Mouse (Mus musculus): ENCODE results near the gene Mgat5.

Mgat5 gene

DNA sequence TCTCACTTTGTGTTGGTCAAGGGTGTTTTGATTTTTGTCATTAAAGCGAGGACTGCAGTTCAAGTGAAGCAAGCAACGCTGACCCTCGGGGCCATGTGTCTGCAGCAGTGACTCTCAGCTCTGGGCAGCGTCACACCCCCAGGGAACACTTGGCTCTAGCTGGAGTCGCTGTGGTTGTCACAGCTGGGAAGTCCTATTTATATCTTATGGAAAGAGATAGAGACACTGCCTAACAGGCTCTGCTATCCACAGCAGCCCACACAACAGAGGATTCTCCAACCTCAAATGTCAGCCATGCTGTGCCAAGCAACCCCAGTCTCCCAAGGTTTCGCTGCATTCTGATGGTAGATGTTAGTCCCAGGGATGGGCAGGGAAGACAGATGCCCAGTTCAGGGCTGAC is 125.0 kb downstream of the Mgat5 start:
- no peak for DNase-seq (ENCODE audit: low read depth in 1 of 2, low spot score in 2 of 2)

GRCm38 (mm10) chr1:127337740-127338139 is 132.9 kb downstream of the Mgat5 start:
- no peak for DNase-seq (ENCODE audit: low read depth in 1 of 2, low spot score in 2 of 2)

GRCm38 (mm10) chr1:127338833-127339487 is 134.1 kb downstream of the Mgat5 start:
- DNase-seq (ENCODE audit: low read depth in 1 of 2, low spot score in 2 of 2) = no peak

- DNase-seq (ENCODE audit: low read depth in 1 of 2, low spot score in 2 of 2) = no peak
Observed at GRCm38 (mm10) chr1:127340296-127340695, 135.5 kb downstream of the Mgat5 start.

GRCm38 (mm10) chr1:127344913-127345312 is 140.1 kb downstream of the Mgat5 start:
- no peak for DNase-seq (ENCODE audit: low read depth in 1 of 2, low spot score in 2 of 2)

DNA sequence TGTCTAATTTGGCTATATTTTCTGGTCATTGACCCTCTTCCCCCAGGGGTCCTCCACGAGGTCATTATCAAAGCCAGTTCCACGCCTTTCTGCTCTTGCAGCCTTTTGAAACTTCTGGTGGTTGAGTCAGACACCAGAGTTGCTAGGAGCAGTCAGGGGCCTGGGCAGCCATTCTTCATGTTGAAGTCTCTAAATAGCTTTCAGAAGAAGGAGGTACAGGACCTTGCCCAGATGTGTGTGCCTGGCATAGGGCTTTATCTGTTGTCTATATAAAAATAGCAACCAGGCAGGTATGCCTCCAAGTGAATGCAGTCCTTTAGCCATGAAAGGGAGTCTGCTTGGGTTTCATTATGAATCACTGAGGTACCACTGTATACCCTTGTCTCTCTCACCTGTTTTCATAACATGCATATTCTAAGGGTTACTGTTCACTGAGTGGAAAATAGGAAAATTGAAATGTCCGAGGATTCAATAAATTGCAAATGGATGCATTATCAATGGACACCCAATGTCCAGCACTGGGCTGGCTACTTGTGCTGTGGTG is 141.9 kb downstream of the Mgat5 start:
- DNase-seq (ENCODE audit: low read depth in 1 of 2, low spot score in 2 of 2) = no peak

- DNase-seq (ENCODE audit: low read depth in 1 of 2, low spot score in 2 of 2) = no peak
Observed at GRCm38 (mm10) chr1:127347878-127348620, 143.2 kb downstream of the Mgat5 start.

DNA sequence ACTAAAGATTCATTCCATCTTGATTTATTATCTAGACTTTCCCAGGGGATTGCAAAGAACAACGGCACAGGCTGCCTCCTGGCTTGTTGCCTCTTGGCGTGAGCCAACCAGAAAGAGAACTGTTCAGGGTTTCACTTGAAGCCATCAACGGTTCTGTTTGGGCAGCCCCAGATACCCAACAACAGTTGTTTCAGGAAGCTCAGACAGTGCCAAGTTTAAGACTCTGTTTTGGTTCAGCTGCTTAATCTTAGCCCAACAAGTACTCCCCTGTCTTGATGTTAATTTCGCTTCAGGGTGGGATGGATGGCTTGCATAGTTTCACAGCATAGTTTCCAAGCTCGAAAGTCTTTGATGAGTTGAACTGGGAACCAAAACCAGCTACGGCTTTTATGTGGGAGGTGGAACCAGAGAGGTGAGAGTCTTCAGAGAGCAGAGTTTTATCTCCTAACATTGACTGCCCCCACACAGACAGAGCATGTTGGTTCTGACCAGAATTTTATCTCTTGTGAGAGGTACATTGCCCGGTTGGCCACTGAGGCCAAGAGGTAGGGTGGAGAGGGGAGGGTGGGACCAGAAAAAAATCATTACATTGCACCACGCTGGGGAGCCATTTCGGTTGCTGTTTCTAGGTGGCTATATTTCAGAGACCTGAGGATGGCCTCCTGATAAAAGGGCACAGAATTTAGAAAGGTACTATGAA is 144.0 kb downstream of the Mgat5 start:
- DNase-seq (ENCODE audit: low read depth in 1 of 2, low spot score in 2 of 2) = no peak

DNA sequence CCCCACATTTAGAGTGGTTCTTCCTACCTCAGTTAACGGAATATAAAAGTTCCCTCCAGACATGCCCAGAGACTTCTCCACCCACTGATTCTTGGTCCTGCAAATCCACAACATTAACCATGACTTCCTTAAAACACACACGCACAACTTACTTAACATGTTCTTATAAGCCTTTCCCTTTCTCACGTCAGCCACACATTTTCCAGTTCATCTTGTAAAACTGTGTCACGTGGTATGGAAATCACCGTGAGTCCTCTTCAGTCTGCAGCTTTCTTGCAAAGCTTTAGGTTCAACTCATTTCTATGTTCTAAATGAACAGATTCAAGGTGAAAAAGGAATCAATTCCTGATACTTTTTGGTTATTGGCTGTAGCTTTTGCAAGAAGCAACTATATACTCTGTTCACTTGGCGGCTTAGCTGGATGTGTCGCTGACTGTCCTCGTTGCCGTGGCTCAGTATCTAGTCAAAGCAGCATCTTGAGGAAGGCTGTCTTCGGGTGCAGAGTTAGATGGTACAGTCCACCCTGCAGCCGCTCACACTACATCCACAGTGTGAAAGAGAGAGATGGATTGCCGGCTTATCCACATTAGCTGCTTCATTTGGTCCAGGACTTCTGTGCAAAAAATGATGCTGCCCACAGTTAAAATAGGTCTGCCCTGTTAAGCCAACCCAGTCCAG is 146.7 kb downstream of the Mgat5 start:
- DNase-seq (ENCODE audit: low read depth in 1 of 2, low spot score in 2 of 2) = no peak

DNA sequence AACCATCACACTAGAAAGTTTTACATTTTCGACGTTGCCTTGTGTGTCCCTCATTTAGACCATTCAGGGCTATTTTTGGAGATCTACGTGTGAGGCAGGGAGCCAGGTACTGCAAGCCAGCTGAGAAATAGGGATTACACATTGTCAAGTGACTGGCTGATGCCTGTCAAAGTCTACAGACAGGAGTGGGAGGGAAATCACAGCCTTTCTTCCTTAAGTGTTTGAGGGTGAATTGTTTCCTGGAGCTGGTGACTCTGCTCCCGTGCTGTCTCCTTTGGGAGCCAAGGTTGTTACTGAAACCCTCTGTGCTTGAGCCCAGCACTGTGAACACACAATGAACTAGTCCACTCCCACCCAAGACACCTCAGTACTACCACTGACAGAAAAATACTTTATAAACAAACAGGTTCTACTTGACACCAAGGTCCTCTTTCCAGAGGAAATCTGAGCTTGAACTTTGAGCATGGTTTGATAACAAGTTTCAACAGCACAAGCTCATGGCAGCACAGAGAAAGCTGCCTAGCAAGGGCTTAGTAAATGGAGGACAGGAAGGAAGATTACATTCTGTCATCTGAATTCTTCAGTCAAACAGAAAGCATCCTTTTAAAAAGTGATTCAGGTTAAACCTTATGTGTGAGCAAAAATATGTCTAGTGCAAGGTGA is 147.4 kb downstream of the Mgat5 start:
- no peak for DNase-seq (ENCODE audit: low read depth in 1 of 2, low spot score in 2 of 2)

- no peak for DNase-seq (ENCODE audit: low read depth in 1 of 2, low spot score in 2 of 2)
Observed at GRCm38 (mm10) chr1:127353408-127353807, 148.6 kb downstream of the Mgat5 start.

DNA sequence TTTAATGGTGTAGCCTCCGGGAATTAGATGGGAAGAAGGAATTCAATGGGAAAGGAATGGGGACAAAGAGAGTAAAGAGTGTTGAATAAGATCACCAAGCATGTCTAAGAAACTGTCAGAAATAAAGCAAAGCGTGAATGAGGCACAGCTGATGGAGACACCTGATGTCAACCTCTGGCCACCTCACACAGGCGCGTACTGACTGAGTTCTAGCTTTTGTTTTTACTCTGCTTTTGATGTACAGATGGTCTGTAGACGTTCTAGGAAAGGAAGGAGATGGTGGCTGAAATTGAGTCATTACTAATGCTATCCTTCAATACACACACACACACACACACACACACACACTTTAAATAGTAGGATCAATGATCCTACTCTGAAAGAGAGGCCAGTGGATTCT is 149.3 kb downstream of the Mgat5 start:
- DNase-seq (ENCODE audit: low read depth in 1 of 2, low spot score in 2 of 2) = no peak

GRCm38 (mm10) chr1:127355034-127355433 is 150.2 kb downstream of the Mgat5 start:
- DNase-seq (ENCODE audit: low read depth in 1 of 2, low spot score in 2 of 2) = no peak

DNA sequence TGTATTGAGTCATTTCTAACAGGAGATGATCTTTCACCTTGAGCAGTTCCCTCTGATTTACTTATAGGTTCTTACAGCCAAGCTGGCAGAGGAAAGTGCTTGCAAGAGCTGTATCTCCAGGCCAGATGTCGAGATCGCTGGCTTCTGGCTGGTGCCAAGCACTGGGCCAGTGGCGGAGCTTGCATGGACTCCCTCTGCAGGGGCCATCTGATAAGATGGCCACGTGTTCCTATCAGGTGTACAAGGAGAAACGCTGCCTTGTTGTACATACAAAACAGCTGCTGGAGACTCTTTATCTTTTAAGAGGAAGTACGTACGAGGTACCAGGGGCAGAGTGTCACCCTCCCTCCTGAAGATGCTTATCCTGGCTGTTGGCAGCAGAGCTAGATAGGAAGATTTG is 158.8 kb downstream of the Mgat5 start:
- no peak for DNase-seq (ENCODE audit: low read depth in 1 of 2, low spot score in 2 of 2)

- DNase-seq (ENCODE audit: low read depth in 1 of 2, low spot score in 2 of 2) = no peak
Observed at GRCm38 (mm10) chr1:127365706-127366105, 160.9 kb downstream of the Mgat5 start.

- DNase-seq (ENCODE audit: low read depth in 1 of 2, low spot score in 2 of 2) = no peak
Observed at GRCm38 (mm10) chr1:127366111-127366510, 161.3 kb downstream of the Mgat5 start.

DNA sequence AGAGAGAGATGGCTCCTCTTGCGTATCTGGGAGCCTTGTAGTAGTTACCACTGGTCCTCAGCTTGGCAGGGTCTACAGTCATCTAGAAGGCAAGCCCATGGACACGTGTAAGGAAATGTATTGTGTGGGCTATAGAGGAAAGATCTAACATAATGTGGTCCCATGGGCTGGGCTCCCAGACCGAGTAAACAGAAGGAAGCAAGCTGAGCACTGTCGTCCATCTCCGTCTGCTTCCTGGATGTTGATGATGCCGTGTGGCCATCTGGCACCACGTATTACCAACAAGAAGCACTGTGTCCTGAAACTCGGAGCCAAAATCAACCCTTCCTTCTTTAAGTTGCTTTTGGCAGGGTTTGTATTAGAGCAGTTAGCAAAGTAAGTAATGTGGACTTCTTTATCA is 163.7 kb downstream of the Mgat5 start:
- no peak for DNase-seq (ENCODE audit: low read depth in 1 of 2, low spot score in 2 of 2)

- no peak for DNase-seq (ENCODE audit: low read depth in 1 of 2, low spot score in 2 of 2)
Observed at GRCm38 (mm10) chr1:127369538-127369937, 164.7 kb downstream of the Mgat5 start.

DNA sequence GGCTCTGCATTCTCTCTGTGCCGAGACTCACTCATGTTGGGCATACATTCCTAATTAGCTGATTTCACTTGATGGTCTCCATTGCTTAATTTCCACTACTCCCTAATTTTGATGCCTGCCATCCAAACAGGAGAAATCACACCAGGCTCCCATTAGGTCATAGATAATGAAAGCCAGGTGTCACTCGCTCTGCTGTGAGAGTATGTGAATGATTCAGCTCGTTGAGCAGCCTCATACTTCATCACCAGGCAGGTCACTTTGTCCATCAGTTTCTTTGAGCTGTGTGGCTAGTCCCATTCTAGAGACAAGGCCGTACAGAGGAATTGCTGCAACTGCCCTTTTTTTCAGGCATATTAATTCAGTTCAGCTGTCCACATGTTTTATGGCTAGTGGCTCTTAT is 167.3 kb downstream of the Mgat5 start:
- no peak for DNase-seq (ENCODE audit: low read depth in 1 of 2, low spot score in 2 of 2)

GRCm38 (mm10) chr1:127373559-127373958 is 168.7 kb downstream of the Mgat5 start:
- DNase-seq (ENCODE audit: low read depth in 1 of 2, low spot score in 2 of 2) = no peak

GRCm38 (mm10) chr1:127374157-127374556 is 169.3 kb downstream of the Mgat5 start:
- no peak for DNase-seq (ENCODE audit: low read depth in 1 of 2, low spot score in 2 of 2)

Data from monocyte, adult 2 months (primary cell).